Mouse (Mus musculus) c-Kit-positive CD71-negative TER-119-negative erythroid progenitor cells, embryonic 14.5 days (primary cell): ENCODE results near the gene Sepsecs.
"Not testable (repeated sequence)": the region's sequence is repeated elsewhere in the genome, so short reads cannot be mapped to it uniquely, and the experiment has no call there.

Experiments used
- DNase-seq: peaks from one replicate; pipeline ENCODE4 v3.0.0-alpha.2; 2013; ENCODE audit warnings: low read depth

Gene Sepsecs

GRCm38 (mm10) chr5:52669426-52670191 lies at the start of gene Sepsecs:
Gene Sepsecs, minus strand, starts transcription at chr5:52669708.
- peak; percentile 73 for DNase-seq

DNA sequence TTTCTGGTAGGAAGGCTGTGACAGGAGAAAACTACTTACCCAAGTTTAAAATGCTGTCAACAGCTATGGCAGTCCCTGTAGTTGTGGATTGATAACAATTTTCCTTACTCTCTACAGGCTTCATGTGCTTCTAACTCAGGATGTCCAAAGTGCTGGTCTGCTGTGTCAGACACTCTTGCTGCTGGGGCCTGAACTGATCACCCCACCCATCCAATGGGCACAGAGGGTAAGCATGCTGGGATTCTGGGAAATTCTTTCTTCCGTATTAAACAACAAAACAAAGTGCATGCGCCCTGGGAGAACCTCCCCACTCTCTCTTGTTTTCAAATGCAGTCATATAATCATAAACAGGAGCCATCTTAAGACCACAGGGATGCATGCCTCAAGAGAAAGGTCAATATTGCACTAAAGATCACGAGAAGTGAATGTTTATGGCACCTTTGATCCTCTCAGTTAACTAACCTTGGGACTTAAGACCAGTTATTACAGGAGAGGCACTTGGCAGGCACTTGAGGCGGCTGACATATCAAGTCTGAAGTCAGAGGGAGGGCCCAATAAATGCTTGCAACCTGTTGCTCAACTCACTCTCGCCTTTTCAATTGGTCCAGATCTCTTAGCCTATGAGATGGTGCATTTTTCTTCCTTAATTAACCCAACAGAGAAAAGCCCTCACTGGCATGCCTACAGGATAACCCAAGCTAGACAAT lies 47.4 kb upstream of the Sepsecs start:
- no peak for DNase-seq

DNA sequence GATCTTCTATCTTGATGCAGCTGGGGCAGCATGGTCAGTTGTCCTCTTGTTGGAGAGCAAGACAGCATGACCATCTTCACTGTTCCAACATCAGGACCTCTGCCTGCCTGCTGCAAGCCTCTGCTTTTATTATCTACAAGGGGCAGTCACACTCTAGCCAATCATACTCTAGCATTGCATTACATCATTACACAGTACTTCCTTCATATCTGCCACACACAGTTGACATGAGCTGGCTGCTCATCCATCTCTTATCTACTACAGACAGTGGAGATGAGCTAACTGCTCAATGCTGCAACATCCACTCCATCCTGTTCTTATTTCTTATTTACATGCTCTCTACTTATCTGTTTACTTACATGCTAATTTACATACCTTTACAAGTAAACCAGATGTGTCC lies 43.2 kb upstream of the Sepsecs start:
- DNase-seq, result peak; percentile 4

- no peak for DNase-seq
These were observed 35.1 kb upstream of the Sepsecs start for GRCm38 (mm10) chr5:52704562-52704961.

DNA sequence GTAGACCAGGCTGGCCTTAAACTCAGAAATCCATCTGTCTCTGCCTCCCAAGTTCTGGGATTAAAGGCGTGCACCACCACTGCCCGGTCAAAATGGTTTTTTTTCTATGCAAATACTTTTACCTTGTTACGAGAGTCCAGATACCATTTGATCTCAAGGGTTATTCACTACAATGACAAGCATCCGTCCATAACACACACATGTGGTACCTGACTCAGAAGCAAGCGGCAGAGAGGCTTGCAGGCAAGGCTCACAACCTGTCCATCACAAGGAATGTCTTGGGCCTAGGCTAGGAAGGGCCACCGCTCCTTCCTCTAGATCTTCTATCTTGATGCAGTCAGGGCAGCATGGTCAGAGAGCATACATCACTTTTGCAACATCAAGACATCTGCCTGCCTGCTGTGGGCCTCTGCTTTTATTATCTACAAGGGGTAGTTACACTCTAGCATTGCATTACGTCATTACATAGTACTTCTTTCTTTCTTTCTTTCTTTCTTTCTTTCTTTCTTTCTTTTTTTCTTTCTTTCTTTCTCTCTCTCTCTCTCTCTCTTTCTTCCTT lies 28.5 kb upstream of the Sepsecs start:
- not testable (repeated sequence) for DNase-seq

DNA sequence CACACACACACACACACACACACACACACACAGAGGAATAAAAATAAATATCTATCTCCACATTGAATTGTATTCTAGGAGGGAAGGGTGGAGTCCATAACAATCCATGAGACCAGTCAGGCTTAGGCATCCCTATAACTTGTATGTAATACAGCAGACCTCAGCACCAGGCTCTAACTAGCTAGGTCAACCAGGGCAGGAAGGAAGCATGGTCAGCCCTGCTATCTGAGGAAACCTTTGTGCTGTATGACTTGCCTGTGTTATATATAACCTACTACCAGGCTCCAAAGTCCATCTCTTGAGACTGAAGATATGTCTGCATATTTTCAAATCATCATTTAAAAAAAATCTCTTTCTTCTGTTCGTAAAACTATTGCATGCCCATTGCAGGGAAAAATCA lies 27.8 kb upstream of the Sepsecs start:
- no peak for DNase-seq

- no peak for DNase-seq
These were observed 18.4 kb upstream of the Sepsecs start for GRCm38 (mm10) chr5:52687741-52688455.

DNA sequence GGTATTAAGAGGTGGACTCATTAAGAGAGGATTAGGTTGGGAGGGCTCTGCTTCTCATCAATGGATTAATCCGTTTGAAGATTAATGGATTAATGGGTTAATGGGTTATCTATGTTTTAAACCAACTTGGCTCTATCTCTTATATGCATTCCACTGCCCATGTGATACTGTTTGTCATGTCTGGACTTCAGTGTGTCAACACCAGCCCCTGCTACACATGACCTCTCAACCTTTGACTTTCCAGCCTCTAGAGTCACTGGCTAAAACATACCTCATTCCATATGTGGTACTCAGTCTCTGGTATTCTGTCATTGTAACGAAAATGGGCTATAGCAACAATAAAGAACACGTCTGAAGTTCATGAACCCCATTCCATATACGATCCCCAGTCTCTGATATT lies 11.6 kb upstream of the Sepsecs start:
- DNase-seq, result no peak

DNA sequence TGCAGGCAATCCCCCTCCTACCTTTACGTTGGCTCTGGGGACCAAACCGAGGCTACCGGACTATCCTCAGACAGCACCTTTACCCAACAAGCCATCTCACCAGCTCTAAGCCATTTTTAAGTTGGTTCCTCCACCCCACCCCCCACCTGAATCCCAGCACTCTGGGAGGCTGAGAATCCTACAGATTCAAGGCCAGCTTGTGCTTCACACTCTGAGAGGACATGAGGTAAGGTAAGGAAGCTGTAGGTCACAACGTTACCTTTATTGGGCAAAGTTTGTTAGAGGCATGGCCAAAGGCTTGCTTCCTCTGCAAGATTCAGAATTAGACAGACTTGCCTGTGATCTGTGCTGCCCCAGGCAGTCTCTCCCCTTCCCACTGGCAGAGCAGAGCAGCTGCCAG lies 10.7 kb upstream of the Sepsecs start:
- DNase-seq, result no peak

GRCm38 (mm10) chr5:52678498-52679070 lies 9.1 kb upstream of the Sepsecs start:
- no peak for DNase-seq

GRCm38 (mm10) chr5:52677126-52677525 lies 7.6 kb upstream of the Sepsecs start:
- DNase-seq, result no peak

DNA sequence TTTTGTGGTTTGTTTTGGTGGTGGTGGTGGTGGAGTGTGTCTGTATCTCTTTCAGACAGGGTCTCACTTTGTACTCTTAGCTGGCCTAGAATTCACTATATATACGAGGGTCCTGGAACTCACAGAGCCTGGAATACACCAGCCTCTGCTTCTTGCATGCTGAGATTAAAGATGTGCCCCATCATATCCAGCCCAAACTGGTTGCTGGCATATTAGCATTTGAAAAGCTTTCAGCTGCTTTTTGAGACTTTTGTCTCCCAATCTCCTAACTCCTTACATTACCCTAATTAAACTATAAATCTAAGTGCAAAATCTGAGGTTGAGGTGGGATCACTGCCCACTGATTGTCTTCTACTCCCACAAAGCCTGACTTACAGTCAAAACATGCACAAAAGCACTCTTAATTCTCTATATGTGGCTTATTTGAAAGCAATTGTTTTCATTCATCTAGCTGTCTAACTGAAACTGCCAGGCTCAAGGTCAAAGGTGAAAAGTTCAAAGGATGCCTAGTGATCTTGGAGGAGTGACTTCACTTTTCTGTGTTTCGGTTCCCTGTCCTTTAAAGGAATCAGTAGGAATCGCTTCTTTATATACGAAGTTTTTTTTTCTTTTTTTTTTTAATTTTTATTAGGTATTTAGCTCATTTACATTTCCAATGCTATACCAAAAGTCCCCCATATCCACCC lies 5.0 kb upstream of the Sepsecs start:
- DNase-seq, result no peak

GRCm38 (mm10) chr5:52673341-52673740 lies 3.8 kb upstream of the Sepsecs start:
- no peak for DNase-seq

GRCm38 (mm10) chr5:52670745-52671144 lies 1.2 kb upstream of the Sepsecs start:
- no peak for DNase-seq

- DNase-seq, result no peak
These were observed 2.7 kb downstream of the Sepsecs start for GRCm38 (mm10) chr5:52666766-52667165.

DNA sequence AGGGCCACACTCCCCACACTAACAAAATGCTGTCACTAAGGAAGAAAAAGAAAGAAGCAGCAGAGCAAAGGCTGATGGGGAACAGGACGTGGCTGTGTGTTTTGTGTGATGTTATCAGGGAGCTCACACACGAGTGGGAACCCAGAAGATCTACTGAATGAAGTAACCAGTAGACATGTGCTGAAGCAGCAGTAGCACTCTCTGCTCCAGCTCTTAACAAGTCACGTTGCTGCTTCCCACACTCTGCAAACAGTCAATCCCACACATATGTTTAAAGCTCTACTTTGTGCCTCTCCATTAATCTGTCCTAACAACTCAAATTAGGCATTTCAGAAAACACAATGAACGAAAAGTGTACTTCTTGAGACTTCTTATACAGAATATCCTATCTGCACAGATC lies 11.6 kb downstream of the Sepsecs start:
- no peak for DNase-seq

DNA sequence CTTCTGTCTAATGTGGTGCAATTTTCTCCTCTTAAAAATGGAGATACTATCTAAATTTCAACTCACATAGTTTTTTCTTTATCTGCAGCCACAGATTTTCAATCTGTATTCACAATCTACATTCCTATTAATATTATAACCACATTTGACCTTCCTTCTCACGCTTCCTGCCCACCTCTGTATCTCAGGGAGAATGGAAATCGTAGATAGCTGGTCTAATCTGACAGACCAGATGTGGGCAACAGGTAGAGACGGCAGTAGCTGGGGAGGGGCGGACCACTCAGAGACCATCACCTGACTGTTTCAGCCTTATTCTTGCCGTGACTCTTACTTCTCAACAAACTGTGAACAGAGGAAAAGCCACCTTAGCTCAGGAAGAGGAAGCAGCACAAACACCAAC lies 12.2 kb downstream of the Sepsecs start:
- DNase-seq, result no peak

DNA sequence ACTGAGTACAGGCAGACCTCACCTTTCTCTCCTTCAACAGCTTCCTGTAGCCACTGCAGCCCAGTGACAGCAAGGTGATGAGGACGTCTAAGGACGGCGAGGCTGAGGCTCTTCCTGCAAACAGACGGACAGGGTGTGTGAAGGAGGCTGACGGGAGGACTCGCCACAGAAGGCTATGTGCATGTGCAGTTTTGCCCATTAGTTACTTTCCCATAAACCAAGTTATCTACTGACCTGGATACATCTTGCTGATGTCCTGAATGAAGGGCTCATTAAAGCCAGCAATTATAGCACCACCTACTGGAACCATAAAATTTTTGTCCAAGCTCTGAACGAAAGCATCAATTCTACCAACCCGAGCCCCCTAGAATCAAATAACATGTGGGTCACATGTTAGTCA lies 13.5 kb downstream of the Sepsecs start:
- DNase-seq, result no peak

GRCm38 (mm10) chr5:52654961-52655360 lies 14.5 kb downstream of the Sepsecs start:
- DNase-seq, result no peak

DNA sequence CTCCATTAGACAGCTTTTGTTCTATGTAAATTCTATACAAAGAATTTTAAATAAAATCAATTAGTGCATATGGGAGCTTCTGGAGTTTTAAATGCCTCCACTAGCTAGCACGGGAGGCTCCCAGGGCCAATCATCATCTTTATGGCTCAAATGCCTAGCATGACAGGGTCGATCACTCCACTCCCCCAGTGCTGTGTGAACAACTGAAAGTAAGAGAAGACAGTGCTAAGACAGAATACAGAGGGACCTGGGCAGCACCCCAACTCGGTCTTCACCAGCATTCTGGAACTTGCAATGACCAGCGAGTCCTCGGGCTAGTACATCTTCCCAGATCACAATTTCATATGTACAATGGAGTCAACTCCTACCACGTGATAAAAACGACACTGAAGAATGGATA lies 16.9 kb downstream of the Sepsecs start:
- no peak for DNase-seq

DNA sequence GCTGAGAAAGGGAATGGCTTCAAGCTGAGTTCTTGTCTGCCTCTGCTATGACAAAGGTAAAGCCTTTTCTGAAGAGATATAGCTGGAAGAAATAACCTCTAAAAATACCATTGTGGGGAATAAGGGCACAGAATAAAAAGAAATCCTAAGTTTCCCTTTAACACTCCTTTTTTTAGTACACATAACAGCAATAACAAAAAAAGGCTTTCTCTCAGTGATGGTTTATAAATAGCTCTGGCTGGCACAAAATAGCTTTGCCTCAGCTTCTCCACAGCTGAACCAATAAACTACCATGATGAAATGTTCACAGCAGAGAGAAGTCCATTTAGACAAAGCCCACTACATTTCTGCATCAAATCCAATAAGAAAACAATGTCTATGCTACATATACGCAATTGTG lies 17.4 kb downstream of the Sepsecs start:
- no peak for DNase-seq
